Mouse (Mus musculus) liver, embryonic 15.5 days (tissue): ENCODE measurements around the gene Tbc1d14. TPM values are rescaled to one million over a fixed set of nuclear protein-coding genes. Genes with fewer than 3 reads are reported as not detected.

Experiments
- ATAC-seq: fragments of 200-750 bp; cut with Nextera tagmentation; 2 replicates; pipeline ENCODE4 v1.8.0; 2017; ENCODE audit warnings: moderate number of reproducible peaks, mild to moderate bottlenecking, moderate library complexity; ENCODE audit not compliant: insufficient read depth
- H3K27ac ChIP-seq: fragments of 300-500 bp; sonication (generic); replicated peaks from 2 replicates; pipeline ENCODE4 v1.5.1; 2015; ENCODE audit warnings: mild to moderate bottlenecking, inconsistent platforms
- H3K27me3 ChIP-seq: fragments of 300-500 bp; sonication (generic); 2 replicates; pipeline ENCODE4 v1.6.1; 2015; ENCODE audit warnings: mild to moderate bottlenecking, inconsistent platforms
- H3K36me3 ChIP-seq: fragments of 300-500 bp; sonication (generic); replicated peaks from 2 replicates; pipeline ENCODE4 v1.6.1; 2015; ENCODE audit warnings: moderate library complexity, mild to moderate bottlenecking, inconsistent platforms
- H3K4me1 ChIP-seq: fragments of 300-500 bp; sonication (generic); replicated peaks from 2 replicates; pipeline ENCODE4 v1.6.1; 2015; ENCODE audit warnings: inconsistent platforms
- H3K4me2 ChIP-seq: fragments of 300-500 bp; sonication (generic); 2 replicates; pipeline ENCODE4 v1.6.1; 2015; ENCODE audit warnings: moderate library complexity, mild to moderate bottlenecking, inconsistent platforms
- H3K4me3 ChIP-seq: fragments of 300-500 bp; sonication (generic); replicated peaks from 2 replicates; pipeline ENCODE4 v1.5.1; 2015; ENCODE audit warnings: mild to moderate bottlenecking, inconsistent platforms
- H3K9ac ChIP-seq: fragments of 300-500 bp; sonication (generic); 2 replicates; pipeline ENCODE4 v1.6.1; 2015; ENCODE audit warnings: moderate library complexity, mild to moderate bottlenecking, inconsistent platforms
- H3K9me3 ChIP-seq: fragments of 300-500 bp; sonication (generic); replicated peaks from 2 replicates; pipeline ENCODE4 v1.6.1; 2016; ENCODE audit warnings: inconsistent platforms
- WGBS: fragments of 180-500 bp; shearing (Covaris S2); methylation state at CpG from one replicate; pipeline ENCODE4 v1.1.7; 2015; ENCODE audit warnings: mixed read lengths; ENCODE audit not compliant: insufficient replicate concordance; 5-methylcytosine and 5-hydroxymethylcytosine counted together
- polyA plus RNA-seq: library from polyadenylated mRNA; unstranded; fragments of >200 nt; fragmentation: Nextera tagmentation; extraction: Ambion mirVana; gene quantifications from 2 replicates; pipeline ENCODE4 v1.2.1, GENCODE M21; 2015

The Tbc1d14 gene
- polyA plus RNA-seq, 1 experiment from 2014 or later, result 9.0 TPM

GRCm38 (mm10) chr5:36554496-36554895, 38.6 kb downstream of the Tbc1d14 start:
- no peak overlapping the region for H3K4me2 ChIP-seq
- no peaks in the 10 kb centered on the region for H3K36me3 ChIP-seq
- H3K9ac ChIP-seq, result no peak overlapping the region
- no peak overlapping the region for H3K4me3 ChIP-seq
- no peaks in the 10 kb centered on the region for H3K9me3 ChIP-seq
- no peaks in the 10 kb centered on the region for H3K27me3 ChIP-seq
- ATAC-seq, result no peak
- WGBS, result 67% methylated on average over 5 of the region's 5 CpGs
- no peak overlapping the region for H3K27ac ChIP-seq
- peaks cover 21% of the 10 kb centered on the region for H3K4me1 ChIP-seq

- 47% methylated on average over 4 of the region's 4 CpGs for WGBS
- no peak for ATAC-seq
- Histone ChIP-seq H3K4me1 (peaks cover 21% of the 10 kb centered on the region), H3K9me3 (no peaks in the 10 kb centered on the region), H3K36me3 (no peaks in the 10 kb centered on the region), H3K27ac (no peak overlapping the region), H3K4me2 (no peak overlapping the region), H3K27me3 (no peaks in the 10 kb centered on the region), H3K4me3 (no peak overlapping the region), H3K9ac (no peak overlapping the region)
Measured at GRCm38 (mm10) chr5:36553886-36554285, 39.2 kb downstream of the Tbc1d14 start.

GRCm38 (mm10) chr5:36553056-36553606, 39.9 kb downstream of the Tbc1d14 start:
- no peak for ATAC-seq
- H3K4me3 ChIP-seq, result no peak overlapping the region
- 54% methylated on average over 2 of the region's 2 CpGs for whole genome bisulfite sequencing
- H3K9me3 ChIP-seq, result no peaks in the 10 kb centered on the region
- H3K36me3 ChIP-seq, result no peaks in the 10 kb centered on the region
- H3K9ac ChIP-seq, result no peak overlapping the region
- H3K4me2 ChIP-seq, result no peak overlapping the region
- H3K27me3 ChIP-seq, result no peaks in the 10 kb centered on the region
- peaks cover 19% of the 10 kb centered on the region for H3K4me1 ChIP-seq
- no peak overlapping the region for H3K27ac ChIP-seq

DNA sequence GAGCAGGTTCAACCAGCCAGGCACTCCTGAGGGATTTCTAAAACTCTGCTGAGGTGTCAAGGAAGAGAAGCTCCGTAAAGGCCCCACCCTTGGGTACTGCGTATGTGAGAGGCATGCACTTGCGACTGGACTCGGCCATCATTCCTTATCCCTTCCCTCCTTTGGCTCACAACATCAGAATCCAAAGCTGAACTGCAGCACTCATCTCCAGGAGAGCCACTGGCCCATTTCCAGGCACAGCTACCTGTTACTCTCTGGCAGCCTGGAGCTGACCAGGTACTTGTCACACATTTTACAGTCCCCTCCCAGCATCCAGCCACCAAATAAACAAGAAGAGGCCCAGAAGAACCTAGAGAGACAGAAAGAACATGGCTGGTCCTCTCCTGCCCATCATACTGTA, 40.7 kb downstream of the Tbc1d14 start:
- H3K9ac ChIP-seq, result no peak overlapping the region
- H3K36me3 ChIP-seq, result no peaks in the 10 kb centered on the region
- H3K4me2 ChIP-seq, result no peak overlapping the region
- no peak overlapping the region for H3K4me3 ChIP-seq
- H3K27me3 ChIP-seq, result no peaks in the 10 kb centered on the region
- H3K27ac ChIP-seq, result no peak overlapping the region
- 85% methylated on average over 4 of the region's 4 CpGs for WGBS
- no peak for ATAC-seq
- no peaks in the 10 kb centered on the region for H3K9me3 ChIP-seq
- peaks cover 13% of the 10 kb centered on the region for H3K4me1 ChIP-seq

DNA sequence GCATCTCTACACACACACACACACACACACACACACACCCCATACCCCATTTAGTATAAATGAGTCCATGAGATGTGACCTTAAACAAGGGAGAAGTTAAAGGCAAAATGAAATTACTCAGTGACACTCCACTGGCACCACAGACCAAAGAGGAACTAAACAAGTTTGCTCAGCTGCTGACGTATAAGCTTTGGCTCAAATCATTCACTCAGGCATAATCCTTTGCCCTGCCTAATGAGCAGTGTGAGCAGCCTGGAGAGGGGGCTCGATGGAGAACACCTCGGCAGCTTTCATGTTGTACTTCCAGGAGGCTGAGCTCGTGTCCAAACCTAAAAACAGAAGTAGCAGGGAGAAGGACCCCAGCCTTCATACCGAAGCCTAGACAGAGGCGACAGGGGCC, 43.8 kb downstream of the Tbc1d14 start:
- no peaks in the 10 kb centered on the region for H3K36me3 ChIP-seq
- peaks cover 7% of the 10 kb centered on the region for H3K4me1 ChIP-seq
- 43% methylated on average over 6 of the region's 6 CpGs for WGBS
- ATAC-seq, result no peak
- no peak overlapping the region for H3K27ac ChIP-seq
- no peak overlapping the region for H3K4me3 ChIP-seq
- no peaks in the 10 kb centered on the region for H3K9me3 ChIP-seq
- H3K27me3 ChIP-seq, result no peaks in the 10 kb centered on the region
- no peak overlapping the region for H3K4me2 ChIP-seq
- H3K9ac ChIP-seq, result no peak overlapping the region

DNA sequence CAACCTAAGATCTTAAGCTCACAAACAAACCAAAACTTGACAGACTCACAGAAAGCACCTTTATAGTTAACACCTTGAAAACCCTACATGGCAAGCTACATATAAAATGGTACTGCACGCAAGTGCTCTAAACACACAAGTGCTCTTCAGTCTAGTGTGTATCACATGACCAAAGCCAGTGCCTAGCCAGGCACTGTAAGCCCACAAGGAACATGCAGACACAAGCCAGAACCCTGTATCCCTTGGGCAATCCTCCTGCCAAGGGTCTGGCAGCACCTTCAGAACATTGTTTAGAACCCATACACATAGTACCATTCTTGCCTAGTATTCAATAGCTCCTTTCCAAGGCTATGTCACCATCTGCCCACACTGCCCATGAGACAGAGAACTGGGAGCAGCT, 48.3 kb downstream of the Tbc1d14 start:
- Histone ChIP-seq H3K4me3 (no peak overlapping the region), H3K9me3 (no peaks in the 10 kb centered on the region), H3K27ac (no peak overlapping the region), H3K4me1 (peaks cover 2% of the 10 kb centered on the region; the same call in 1 of the 2 replicates), H3K36me3 (no peaks in the 10 kb centered on the region), H3K4me2 (no peak overlapping the region), H3K9ac (no peak overlapping the region), H3K27me3 (no peaks in the 10 kb centered on the region)
- WGBS, result 82% methylated on average over 1 of the region's 1 CpGs
- no peak for ATAC-seq

GRCm38 (mm10) chr5:36540928-36541327, 52.1 kb downstream of the Tbc1d14 start:
- Histone ChIP-seq H3K4me3 (no peak overlapping the region), H3K4me1 (peaks cover 6% of the 10 kb centered on the region), H3K9ac (no peak overlapping the region), H3K27me3 (no peaks in the 10 kb centered on the region), H3K9me3 (no peaks in the 10 kb centered on the region), H3K27ac (no peak overlapping the region), H3K4me2 (no peak overlapping the region), H3K36me3 (no peaks in the 10 kb centered on the region)
- no peak for ATAC-seq
- WGBS, result 68% methylated on average over 2 of the region's 2 CpGs

- H3K27ac ChIP-seq, result no peak overlapping the region
- no peak overlapping the region for H3K4me2 ChIP-seq
- WGBS, result 8% methylated on average over 4 of the region's 4 CpGs
- H3K4me1 ChIP-seq, result peaks cover 18% of the 10 kb centered on the region
- H3K9me3 ChIP-seq, result no peaks in the 10 kb centered on the region
- peak; percentile 51 for ATAC-seq
- no peaks in the 10 kb centered on the region for H3K27me3 ChIP-seq
- no peak overlapping the region for H3K4me3 ChIP-seq
- no peak overlapping the region for H3K9ac ChIP-seq
- H3K36me3 ChIP-seq, result no peaks in the 10 kb centered on the region
Measured at GRCm38 (mm10) chr5:36538576-36539187, 54.4 kb downstream of the Tbc1d14 start.

GRCm38 (mm10) chr5:36536424-36536823, 56.7 kb downstream of the Tbc1d14 start:
- Histone ChIP-seq H3K4me3 (no peak overlapping the region), H3K9me3 (no peaks in the 10 kb centered on the region), H3K27me3 (no peaks in the 10 kb centered on the region), H3K4me1 (peaks cover 28% of the 10 kb centered on the region), H3K9ac (no peak overlapping the region), H3K27ac (no peak overlapping the region), H3K36me3 (no peaks in the 10 kb centered on the region), H3K4me2 (no peak overlapping the region)
- 70% methylated on average over 3 of the region's 3 CpGs for WGBS
- ATAC-seq, result no peak

GRCm38 (mm10) chr5:36535438-36536176, 57.5 kb downstream of the Tbc1d14 start:
- Histone ChIP-seq H3K4me2 (no peak overlapping the region), H3K9ac (no peak overlapping the region), H3K27ac (no peak overlapping the region), H3K4me3 (no peak overlapping the region), H3K4me1 (peaks cover 34% of the 10 kb centered on the region), H3K27me3 (no peaks in the 10 kb centered on the region), H3K36me3 (no peaks in the 10 kb centered on the region), H3K9me3 (no peaks in the 10 kb centered on the region)
- no peak for ATAC-seq
- WGBS, result 60% methylated on average over 6 of the region's 6 CpGs

- Histone ChIP-seq H3K9ac (no peak overlapping the region), H3K36me3 (no peaks in the 10 kb centered on the region), H3K4me1 (peaks cover 45% of the 10 kb centered on the region), H3K4me3 (no peak overlapping the region), H3K9me3 (no peaks in the 10 kb centered on the region), H3K4me2 (no peak overlapping the region), H3K27ac (no peak overlapping the region), H3K27me3 (no peaks in the 10 kb centered on the region)
- 27% methylated on average over 6 of the region's 6 CpGs for WGBS
- no peak for ATAC-seq
Measured at GRCm38 (mm10) chr5:36534455-36535030, 58.5 kb downstream of the Tbc1d14 start.
